Comparison of ENCODE assay signal across 14 mouse cellular contexts in genomic region chr6:125061493-125061892, GRCm38 (mm10). TPM values are rescaled to one million over a fixed set of nuclear protein-coding genes. Genes with fewer than 3 reads are reported as not detected.
DNase-seq lines count a peak whose midpoint lies in the region; ATAC-seq lines count a peak whose summit lies in the region.
"Had no signal": no experiment of that assay in that cellular context is flagged by ENCODE, and none has a peak within 500 bp of the region (broad histone marks: within the 10 kb centered on the region; RNA-seq: fewer than 3 reads in every experiment).

No protein-coding gene starts in this region.

- H3K9ac ChIP-seq in hindbrain, embryonic 14.5 days: no peak overlapping the region
- H3K9ac ChIP-seq in midbrain, embryonic 13.5 days (replicated peaks): 0 out of 2 replicates have a peak overlapping the region, but pooled peaks have one; percentile 11
- no peak overlapping the region for H3K9ac ChIP-seq in midbrain, embryonic 11.5 days (ENCODE audit: low read length)
- 0 out of 2 replicates have a peak overlapping the region, but pooled peaks have one; percentile 27 for H3K9ac ChIP-seq in embryonic facial prominence, embryonic 13.5 days
- H3K9ac ChIP-seq in neural tube, embryonic 13.5 days: peak overlapping the region; percentile 23
- H3K9ac ChIP-seq: midbrain, embryonic 12.5 days had no signal

- 0 out of 2 replicates have a peak, but pooled peaks cover 2% of the 10 kb centered on the region for H3K36me3 ChIP-seq in hindbrain, embryonic 10.5 days
- H3K36me3 ChIP-seq in hindbrain, embryonic 14.5 days (replicated peaks; ENCODE audit: control insufficient read depth, insufficient read depth): 0 out of 2 replicates have a peak, but pooled peaks cover 2% of the 10 kb centered on the region
- no peaks in the 10 kb centered on the region for H3K36me3 ChIP-seq in midbrain, embryonic 13.5 days
- H3K36me3 ChIP-seq in midbrain, embryonic 11.5 days (ENCODE audit: control insufficient read depth, insufficient read depth, low read length): no peaks in the 10 kb centered on the region
- H3K36me3 ChIP-seq in embryonic facial prominence, embryonic 13.5 days: peaks cover 3% of the 10 kb centered on the region; the same call in 1 of the 2 replicates
- H3K36me3 ChIP-seq in neural tube, embryonic 13.5 days: peaks cover 13% of the 10 kb centered on the region; the same call in 1 of the 2 replicates

- no peaks in the 10 kb centered on the region for H3K27me3 ChIP-seq in hindbrain, embryonic 10.5 days (ENCODE audit: insufficient read depth, poor library complexity, severe bottlenecking)
- H3K27me3 ChIP-seq in hindbrain, embryonic 14.5 days (ENCODE audit: control insufficient read depth, insufficient read depth, low read length): no peaks in the 10 kb centered on the region
- H3K27me3 ChIP-seq in midbrain, embryonic 13.5 days: no peaks in the 10 kb centered on the region
- no peaks in the 10 kb centered on the region for H3K27me3 ChIP-seq in midbrain, embryonic 11.5 days (ENCODE audit: control insufficient read depth, insufficient read depth, low read length)
- no peaks in the 10 kb centered on the region for H3K27me3 ChIP-seq in embryonic facial prominence, embryonic 13.5 days
- H3K27me3 ChIP-seq in neural tube, embryonic 13.5 days: no peaks in the 10 kb centered on the region
- H3K27me3 ChIP-seq: midbrain, embryonic 12.5 days had no signal

- WGBS in hindbrain, embryonic 10.5 days: 28% methylated on average over 6 of the region's 6 CpGs
- 32% methylated on average over 6 of the region's 6 CpGs for WGBS in hindbrain, embryonic 14.5 days
- 42% methylated on average over 6 of the region's 6 CpGs for WGBS in midbrain, embryonic 13.5 days
- 54% methylated on average over 6 of the region's 6 CpGs for WGBS in midbrain, embryonic 11.5 days
- WGBS in embryonic facial prominence, embryonic 13.5 days: 32% methylated on average over 6 of the region's 6 CpGs
- WGBS in neural tube, embryonic 13.5 days: 39% methylated on average over 6 of the region's 6 CpGs

- H3K4me1 ChIP-seq in hindbrain, embryonic 10.5 days (replicated peaks): peaks cover 19% of the 10 kb centered on the region
- H3K4me1 ChIP-seq in hindbrain, embryonic 14.5 days (replicated peaks; ENCODE audit: control insufficient read depth, insufficient read depth, low read length): no peaks in the 10 kb centered on the region; the same call in 1 of the 2 replicates
- H3K4me1 ChIP-seq in midbrain, embryonic 13.5 days (replicated peaks): peaks cover 13% of the 10 kb centered on the region
- H3K4me1 ChIP-seq in midbrain, embryonic 11.5 days (ENCODE audit: control insufficient read depth, insufficient read depth, low read length): no peaks in the 10 kb centered on the region; the same call in 1 of the 2 replicates
- peaks cover 11% of the 10 kb centered on the region for H3K4me1 ChIP-seq in embryonic facial prominence, embryonic 13.5 days
- peaks cover 9% of the 10 kb centered on the region; the same call in 1 of the 2 replicates for H3K4me1 ChIP-seq in neural tube, embryonic 13.5 days (replicated peaks)

- H3K9me3 ChIP-seq in hindbrain, embryonic 10.5 days: no peaks in the 10 kb centered on the region
- H3K9me3 ChIP-seq in hindbrain, embryonic 14.5 days (ENCODE audit: control insufficient read depth, low read length): no peaks in the 10 kb centered on the region
- H3K9me3 ChIP-seq in midbrain, embryonic 13.5 days: no peaks in the 10 kb centered on the region
- no peaks in the 10 kb centered on the region for H3K9me3 ChIP-seq in midbrain, embryonic 11.5 days (ENCODE audit: control insufficient read depth, low read length)
- no peaks in the 10 kb centered on the region for H3K9me3 ChIP-seq in embryonic facial prominence, embryonic 13.5 days
- H3K9me3 ChIP-seq in neural tube, embryonic 13.5 days: no peaks in the 10 kb centered on the region
- H3K9me3 ChIP-seq: midbrain, embryonic 12.5 days had no signal

- ATAC-seq in hindbrain, embryonic 14.5 days (ENCODE audit: low FRiP score): no peak
- peak; percentile 48; the same call in 1 of the 2 replicates for ATAC-seq in midbrain, embryonic 13.5 days
- no peak for ATAC-seq in midbrain, embryonic 11.5 days (ENCODE audit: low FRiP score)
- ATAC-seq in embryonic facial prominence, embryonic 13.5 days (ENCODE audit: insufficient number of reproducible peaks, insufficient read depth, low FRiP score, low TSS enrichment, low read depth): no peak
- ATAC-seq in neural tube, embryonic 13.5 days (ENCODE audit: low read depth): no peak
- ATAC-seq: CD4-positive, CD25-positive, alpha-beta regulatory T cell, adult 4 months had no signal

- H3K4me3 ChIP-seq in hindbrain, embryonic 10.5 days: no peak overlapping the region
- no peak overlapping the region for H3K4me3 ChIP-seq in hindbrain, embryonic 14.5 days (replicated peaks; ENCODE audit: low read length)
- no peak overlapping the region for H3K4me3 ChIP-seq in midbrain, embryonic 13.5 days (replicated peaks)
- no peak overlapping the region for H3K4me3 ChIP-seq in midbrain, embryonic 11.5 days (ENCODE audit: low read depth, low read length)
- no peak overlapping the region; the same call in 1 of the 2 replicates for H3K4me3 ChIP-seq in embryonic facial prominence, embryonic 13.5 days
- no peak overlapping the region for H3K4me3 ChIP-seq in neural tube, embryonic 13.5 days
- H3K4me3 ChIP-seq: midbrain, embryonic 12.5 days had no signal

- no peak overlapping the region for H3K4me2 ChIP-seq in hindbrain, embryonic 14.5 days (replicated peaks)
- no peak overlapping the region for H3K4me2 ChIP-seq in midbrain, embryonic 13.5 days (replicated peaks)
- no peak overlapping the region for H3K4me2 ChIP-seq in midbrain, embryonic 11.5 days
- no peak overlapping the region for H3K4me2 ChIP-seq in embryonic facial prominence, embryonic 13.5 days
- H3K4me2 ChIP-seq in neural tube, embryonic 13.5 days: no peak overlapping the region
- H3K4me2 ChIP-seq: midbrain, embryonic 12.5 days had no signal

- peak overlapping the region; percentile 77; the same call in 1 of the 2 replicates for H3K27ac ChIP-seq in hindbrain, embryonic 10.5 days
- no peak overlapping the region for H3K27ac ChIP-seq in hindbrain, embryonic 14.5 days
- H3K27ac ChIP-seq in midbrain, embryonic 13.5 days: no peak overlapping the region
- no peak overlapping the region for H3K27ac ChIP-seq in midbrain, embryonic 11.5 days (ENCODE audit: low read depth, low read length)
- no peak overlapping the region for H3K27ac ChIP-seq in embryonic facial prominence, embryonic 13.5 days
- H3K27ac ChIP-seq in neural tube, embryonic 13.5 days (replicated peaks): peak overlapping the region; percentile 28; the same call in 1 of the 2 replicates
- H3K27ac ChIP-seq: midbrain, embryonic 12.5 days had no signal

- DNase-seq in hindbrain, embryonic 10.5 days (ENCODE audit: low spot score): peak; percentile 26
- DNase-seq in hindbrain, embryonic 14.5 days (ENCODE audit: low spot score): no peak
- DNase-seq in midbrain, embryonic 11.5 days (ENCODE audit: low spot score, missing footprints): no peak
- DNase-seq in embryo, embryonic 9.5 days (ENCODE audit: extremely low spot score): no peak
- no peak for DNase-seq in kidney, adult 9 months
- DNase-seq: adrenal gland, adult 2 months; gastrocnemius, postnatal 25 days; heart, postnatal 4 days; lung, adult 18-20 months had no signal

RNA-seq across cellular contexts. Expression of gene Lpar5, which starts 6.2 kb away (rescaled TPM):
- 0.10 TPM in 1 of 2 replicates, not detected in the other for polyA plus RNA-seq in hindbrain, embryonic 10.5 days (2016; fragmentation: Nextera tagmentation; extraction: Ambion mirVana)
- polyA plus RNA-seq in hindbrain, embryonic 14.5 days (2014; fragmentation: Nextera tagmentation; extraction: Ambion mirVana): 0.50 and 0.51 TPM in 2 replicates
- 0.34 and 0.37 TPM in 2 replicates for polyA plus RNA-seq in midbrain, embryonic 13.5 days (2015; fragmentation: Nextera tagmentation; extraction: Ambion mirVana)
- 0.11 TPM in 1 of 2 replicates, not detected in the other for polyA plus RNA-seq in midbrain, embryonic 11.5 days (2014; fragmentation: Nextera tagmentation; extraction: Ambion mirVana)
- polyA plus RNA-seq in embryonic facial prominence, embryonic 13.5 days (2015; fragmentation: Nextera tagmentation; extraction: Ambion mirVana): 0.59 and 0.97 TPM in 2 replicates
- 0.43 and 0.77 TPM in 2 replicates for polyA plus RNA-seq in neural tube, embryonic 13.5 days (2015; fragmentation: Nextera tagmentation; extraction: Ambion mirVana)

RNA-seq across cellular contexts. Expression of gene Acrbp, which starts 12.0 kb away (rescaled TPM):
- polyA plus RNA-seq in hindbrain, embryonic 10.5 days (2016; fragmentation: Nextera tagmentation; extraction: Ambion mirVana): 13.1 and 15.5 TPM in 2 replicates
- 17.1 and 18.7 TPM in 2 replicates for polyA plus RNA-seq in hindbrain, embryonic 14.5 days (2014; fragmentation: Nextera tagmentation; extraction: Ambion mirVana)
- polyA plus RNA-seq in midbrain, embryonic 13.5 days (2015; fragmentation: Nextera tagmentation; extraction: Ambion mirVana): 15.8 and 19.7 TPM in 2 replicates
- polyA plus RNA-seq in midbrain, embryonic 11.5 days (2014; fragmentation: Nextera tagmentation; extraction: Ambion mirVana): 9.2 and 10.8 TPM in 2 replicates
- 21.7 and 22.7 TPM in 2 replicates for polyA plus RNA-seq in embryonic facial prominence, embryonic 13.5 days (2015; fragmentation: Nextera tagmentation; extraction: Ambion mirVana)
- 19.0 and 21.0 TPM in 2 replicates for polyA plus RNA-seq in neural tube, embryonic 13.5 days (2015; fragmentation: Nextera tagmentation; extraction: Ambion mirVana)

RNA-seq across cellular contexts. Expression of gene Ing4, which starts 21.9 kb away (rescaled TPM):
- polyA plus RNA-seq in hindbrain, embryonic 10.5 days (2016; fragmentation: Nextera tagmentation; extraction: Ambion mirVana): 125 and 153 TPM in 2 replicates
- 112 and 113 TPM in 2 replicates for polyA plus RNA-seq in hindbrain, embryonic 14.5 days (2014; fragmentation: Nextera tagmentation; extraction: Ambion mirVana)
- 195 and 201 TPM in 2 replicates for polyA plus RNA-seq in midbrain, embryonic 13.5 days (2015; fragmentation: Nextera tagmentation; extraction: Ambion mirVana)
- 139 and 146 TPM in 2 replicates for polyA plus RNA-seq in midbrain, embryonic 11.5 days (2014; fragmentation: Nextera tagmentation; extraction: Ambion mirVana)
- polyA plus RNA-seq in embryonic facial prominence, embryonic 13.5 days (2015; fragmentation: Nextera tagmentation; extraction: Ambion mirVana): 164 and 187 TPM in 2 replicates
- 147 and 148 TPM in 2 replicates for polyA plus RNA-seq in neural tube, embryonic 13.5 days (2015; fragmentation: Nextera tagmentation; extraction: Ambion mirVana)

RNA-seq across cellular contexts. Expression of gene Chd4, which starts 34.3 kb away (rescaled TPM):
- 95.7 and 97.6 TPM in 2 replicates for polyA plus RNA-seq in hindbrain, embryonic 10.5 days (2016; fragmentation: Nextera tagmentation; extraction: Ambion mirVana)
- 68.5 and 78.0 TPM in 2 replicates for polyA plus RNA-seq in hindbrain, embryonic 14.5 days (2014; fragmentation: Nextera tagmentation; extraction: Ambion mirVana)
- polyA plus RNA-seq in midbrain, embryonic 13.5 days (2015; fragmentation: Nextera tagmentation; extraction: Ambion mirVana): 133 and 138 TPM in 2 replicates
- polyA plus RNA-seq in midbrain, embryonic 11.5 days (2014; fragmentation: Nextera tagmentation; extraction: Ambion mirVana): 96.9 and 99.3 TPM in 2 replicates
- 83.3 and 91.2 TPM in 2 replicates for polyA plus RNA-seq in embryonic facial prominence, embryonic 13.5 days (2015; fragmentation: Nextera tagmentation; extraction: Ambion mirVana)
- 89.0 and 107 TPM in 2 replicates for polyA plus RNA-seq in neural tube, embryonic 13.5 days (2015; fragmentation: Nextera tagmentation; extraction: Ambion mirVana)

RNA-seq across cellular contexts. Expression of gene Zfp384, which starts 52.5 kb away (rescaled TPM):
- polyA plus RNA-seq in hindbrain, embryonic 10.5 days (2016; fragmentation: Nextera tagmentation; extraction: Ambion mirVana): 8.7 and 12.8 TPM in 2 replicates
- polyA plus RNA-seq in hindbrain, embryonic 14.5 days (2014; fragmentation: Nextera tagmentation; extraction: Ambion mirVana): 12.0 and 14.6 TPM in 2 replicates
- polyA plus RNA-seq in midbrain, embryonic 13.5 days (2015; fragmentation: Nextera tagmentation; extraction: Ambion mirVana): 18.8 and 23.1 TPM in 2 replicates
- polyA plus RNA-seq in midbrain, embryonic 11.5 days (2014; fragmentation: Nextera tagmentation; extraction: Ambion mirVana): 9.3 and 9.9 TPM in 2 replicates
- polyA plus RNA-seq in embryonic facial prominence, embryonic 13.5 days (2015; fragmentation: Nextera tagmentation; extraction: Ambion mirVana): 19.9 and 23.5 TPM in 2 replicates
- polyA plus RNA-seq in neural tube, embryonic 13.5 days (2015; fragmentation: Nextera tagmentation; extraction: Ambion mirVana): 20.0 and 23.2 TPM in 2 replicates

Comparison
In these comparisons a context has a peak if more than half of its experiments do, and no peak if none do; other contexts are left out.
1. H3K27ac ChIP-seq: peak in hindbrain, embryonic 10.5 days (single experiment) and neural tube, embryonic 13.5 days (single experiment); none in hindbrain, embryonic 14.5 days (single experiment), midbrain, embryonic 13.5 days (single experiment), midbrain, embryonic 11.5 days (single experiment) and embryonic facial prominence, embryonic 13.5 days (single experiment).
2. H3K9ac ChIP-seq: peak in midbrain, embryonic 13.5 days (single experiment), embryonic facial prominence, embryonic 13.5 days (single experiment) and neural tube, embryonic 13.5 days (single experiment); none in hindbrain, embryonic 14.5 days (single experiment) and midbrain, embryonic 11.5 days (single experiment).